Mouse (Mus musculus): ENCODE measurements at regions not wholly inside any gene's neighbourhood (a gene's known extent, or its start where the extent isn't known, plus 50 kb on each side); places are given as distances from the start of the nearest gene placed in this dataset.
"Not testable (repeated sequence)": the region's sequence is repeated elsewhere in the genome, so short reads cannot be mapped to it uniquely, and the experiment has no call there.

DNA sequence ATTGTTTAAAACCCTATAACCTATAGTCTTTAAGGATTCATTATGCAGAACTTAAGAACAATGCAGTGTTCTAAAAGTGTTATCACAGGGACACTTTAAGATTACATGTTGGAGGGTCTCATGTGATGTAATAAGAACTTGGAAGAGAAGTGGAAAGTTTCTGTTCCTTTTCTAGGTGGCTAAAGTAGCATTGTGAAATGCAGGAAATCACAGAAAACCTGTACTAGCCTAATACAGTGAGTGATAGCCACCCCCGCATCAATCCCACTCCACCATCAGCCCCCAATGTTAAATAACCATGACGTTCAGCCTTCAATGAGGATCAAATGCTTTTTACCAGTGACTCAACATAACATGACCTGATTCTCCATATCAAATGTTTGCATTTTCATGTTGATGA is 147.4 kb upstream of the Palmd start:
- DNase-seq, result no peak

DNA sequence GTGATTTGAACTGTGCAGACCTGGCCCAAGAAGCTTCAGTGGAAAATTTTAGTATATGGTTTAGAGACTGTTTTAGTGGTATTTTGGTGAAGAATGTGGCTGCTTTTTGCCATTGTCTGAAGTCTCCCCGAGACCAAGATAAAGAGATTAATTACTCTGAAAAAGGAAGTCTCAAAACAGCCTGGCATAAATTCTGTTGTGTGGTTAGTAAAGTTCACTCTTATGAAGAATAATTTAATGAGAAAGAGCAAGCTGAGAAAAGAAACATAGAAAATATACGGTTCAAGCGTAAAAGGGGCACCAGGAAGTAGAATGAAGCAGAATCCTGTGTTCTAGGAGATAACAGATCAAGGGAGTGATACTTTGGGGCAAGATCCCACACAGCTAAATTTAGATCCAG is 144.0 kb upstream of the Palmd start:
- DNase-seq, result no peak

DNA sequence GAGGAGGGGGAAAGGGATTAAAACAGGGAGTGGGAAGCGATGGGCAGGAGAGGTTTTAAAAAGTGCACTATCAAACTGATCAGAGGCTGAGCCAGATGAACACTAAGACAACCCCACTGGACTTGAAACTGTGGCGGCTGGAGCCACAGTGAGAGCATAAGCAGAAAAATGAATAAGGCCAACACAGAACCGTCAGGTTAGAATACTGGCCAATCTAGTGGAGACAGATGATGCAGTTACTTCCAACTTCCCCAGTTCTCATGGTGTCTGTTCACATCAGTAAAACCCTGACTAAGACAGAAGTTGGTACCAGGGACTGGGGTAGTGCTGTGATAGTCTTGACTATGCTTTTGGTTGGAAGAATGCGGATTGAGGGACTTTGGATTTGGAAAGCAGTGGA is 143.5 kb upstream of the Palmd start:
- no peak for DNase-seq

DNA sequence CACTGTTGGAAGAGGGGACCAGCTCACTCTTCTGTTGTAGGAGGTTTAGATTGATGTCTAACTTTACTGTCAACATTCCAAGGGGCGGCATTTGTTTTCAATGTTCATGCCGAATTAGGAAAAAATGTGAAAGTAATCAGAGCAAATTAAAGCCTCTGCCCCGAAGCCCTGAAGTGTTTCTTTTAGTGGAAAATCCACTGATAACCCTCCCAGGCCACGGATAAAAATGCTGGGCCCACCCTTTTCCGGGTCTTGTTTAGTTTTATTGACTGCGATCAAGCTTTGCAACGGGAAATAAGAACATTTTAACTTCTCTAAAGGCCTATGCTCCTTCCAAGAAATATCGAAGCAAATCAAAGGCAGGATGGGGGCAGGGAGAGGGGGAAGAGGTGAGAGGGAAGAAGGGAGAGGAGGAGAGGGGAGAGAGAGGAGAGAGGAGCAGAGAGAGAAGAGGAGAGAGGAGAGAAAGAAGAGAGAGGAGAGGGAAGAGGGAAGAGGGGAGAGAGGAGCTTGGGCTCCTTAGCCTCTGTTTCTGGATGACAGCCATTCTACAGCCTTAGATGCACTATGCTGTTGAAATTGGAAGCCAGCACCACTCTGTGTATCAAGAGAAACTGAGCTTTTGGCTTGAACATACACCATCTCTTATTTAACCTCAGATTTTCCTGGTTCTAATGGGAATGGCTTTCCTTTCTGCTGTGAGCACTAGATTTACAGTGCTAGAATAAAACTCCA is 140.3 kb upstream of the Palmd start:
- peak in 1 of 2 experiments; percentile 4 for DNase-seq

DNA sequence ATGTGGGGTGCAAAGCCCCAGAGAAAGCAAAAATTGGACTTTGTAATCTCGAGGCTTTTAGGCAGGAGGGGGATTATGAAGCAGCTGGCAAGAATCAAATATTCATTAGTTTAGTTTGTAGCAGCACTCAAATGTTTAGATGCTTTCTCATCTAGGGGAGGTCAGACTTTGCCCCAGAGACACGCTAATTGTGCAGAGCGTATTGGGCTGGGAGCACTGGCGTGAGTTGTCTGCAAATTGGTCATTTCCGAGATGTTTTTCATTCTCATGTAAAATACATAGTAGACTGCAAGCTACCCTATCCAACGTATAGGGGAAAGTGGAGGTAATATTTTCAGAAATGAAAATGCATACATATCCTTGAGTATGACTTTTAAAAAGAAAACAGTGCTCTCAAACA is 139.2 kb upstream of the Palmd start:
- DNase-seq, result no peak

DNA sequence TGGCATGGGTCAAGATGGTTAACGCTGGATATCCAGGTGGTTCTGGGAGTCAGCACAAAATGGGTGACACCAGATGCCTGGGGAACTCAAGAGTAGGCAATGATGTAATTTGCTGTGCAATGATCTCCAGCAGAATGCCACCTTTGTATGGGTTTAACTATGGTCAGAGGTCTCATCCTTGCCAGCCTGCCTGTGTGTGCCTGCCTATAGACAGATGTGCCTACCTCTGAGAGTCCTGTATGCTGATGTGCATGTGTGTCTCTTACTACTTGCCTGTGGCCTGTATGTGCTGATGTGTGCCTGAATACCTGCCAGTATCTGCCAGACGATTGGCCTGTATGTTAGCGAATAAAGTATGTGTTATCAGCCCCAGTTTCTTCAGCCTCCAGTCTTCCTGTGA is 138.6 kb upstream of the Palmd start:
- DNase-seq, result no peak

DNA sequence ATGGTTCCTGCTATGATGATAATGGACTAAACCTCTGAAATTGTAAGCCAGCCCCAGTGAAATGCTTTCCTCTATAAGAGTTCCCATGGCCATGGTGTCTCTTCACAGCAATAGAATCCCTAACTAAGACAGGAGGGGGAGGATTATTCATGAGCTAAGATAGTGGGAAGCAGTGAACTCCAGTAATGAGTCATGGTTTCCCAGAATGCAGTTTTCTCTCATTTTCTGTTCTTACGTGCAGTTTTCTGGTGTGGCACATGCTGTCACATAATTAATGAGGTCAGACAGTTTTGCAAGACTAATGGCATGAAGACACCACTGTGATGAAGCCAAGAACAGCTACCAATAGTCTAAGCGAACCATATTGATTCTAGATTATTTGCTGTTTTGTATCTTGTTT is 118.9 kb upstream of the Palmd start:
- DNase-seq, result no peak

DNA sequence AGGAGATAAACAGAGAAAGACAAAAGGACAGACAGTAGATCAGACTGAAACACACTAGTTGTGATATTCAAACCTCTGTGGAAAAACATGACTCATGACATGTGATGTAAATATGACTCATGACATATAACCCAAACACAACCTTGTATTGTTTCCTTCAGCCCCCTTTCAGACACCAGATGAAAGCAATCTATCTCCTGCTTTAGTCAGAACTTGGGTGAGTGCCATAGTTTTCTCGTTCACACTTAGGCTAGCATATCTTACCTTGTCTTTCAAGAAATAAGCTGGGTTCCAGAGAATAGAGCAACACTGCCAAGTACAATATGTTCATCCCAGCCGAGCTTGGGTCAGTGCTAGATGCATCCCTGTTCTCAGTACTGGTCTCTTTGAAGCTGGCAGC is 107.9 kb upstream of the Palmd start:
- no peak for DNase-seq

DNA sequence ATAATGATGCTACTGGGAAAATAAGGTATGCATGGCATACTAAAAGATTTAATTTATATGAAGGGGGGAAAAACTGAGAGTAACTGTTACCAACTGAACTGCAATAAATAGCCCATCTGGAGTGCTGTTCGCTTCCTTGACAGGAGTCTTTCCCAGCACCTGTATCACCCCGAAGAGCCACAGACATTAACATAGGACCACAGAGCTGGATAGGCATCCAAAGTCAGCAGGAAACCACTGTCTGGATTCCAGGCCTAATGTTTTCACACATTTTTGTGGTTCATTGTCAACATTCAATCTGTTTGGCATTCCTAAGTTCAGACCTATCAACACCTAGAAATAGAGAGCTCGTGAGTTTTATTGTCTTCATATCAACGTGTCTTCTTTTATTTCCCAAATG is 104.6 kb upstream of the Palmd start:
- no peak for DNase-seq

DNA sequence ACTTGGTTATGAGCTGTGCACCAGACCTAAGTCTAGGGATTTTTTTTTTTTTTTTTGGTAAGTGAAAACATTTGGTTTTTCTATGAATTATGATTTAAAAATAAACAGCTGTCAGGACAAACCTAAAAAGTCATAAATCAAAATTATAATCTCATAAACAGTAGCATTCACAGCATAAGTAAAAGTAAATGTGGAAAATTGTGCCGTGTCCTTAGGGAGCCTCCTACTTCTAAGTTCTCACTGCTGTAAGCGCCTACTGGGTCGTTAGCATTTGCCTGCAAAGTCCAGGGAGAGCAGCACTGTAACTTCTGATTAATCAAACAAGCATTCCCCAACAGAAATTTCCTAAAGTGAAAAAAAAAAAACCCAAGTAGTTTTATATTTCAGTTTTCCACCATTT is 104.2 kb upstream of the Palmd start:
- peak in 1 of 2 experiments; percentile 6 for DNase-seq

DNA sequence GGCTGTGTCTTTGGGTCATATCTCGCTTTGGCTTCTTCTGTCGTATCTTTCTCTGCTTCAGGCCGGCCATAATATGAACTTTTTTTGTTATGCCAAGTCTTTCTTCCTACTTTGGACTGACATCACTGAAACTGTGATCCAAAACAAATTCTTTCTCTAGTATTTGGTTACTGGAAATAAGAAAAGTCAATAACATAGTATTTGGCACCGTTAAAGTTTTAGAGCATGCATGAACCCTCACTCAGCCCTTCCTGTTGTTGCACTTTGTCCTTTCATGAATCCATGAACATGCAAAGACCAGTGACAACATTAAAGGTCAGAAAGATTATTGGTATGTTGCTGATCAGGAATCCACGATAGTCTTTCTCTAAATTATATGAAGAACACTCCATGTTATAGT is 103.1 kb upstream of the Palmd start:
- no peak for DNase-seq

DNA sequence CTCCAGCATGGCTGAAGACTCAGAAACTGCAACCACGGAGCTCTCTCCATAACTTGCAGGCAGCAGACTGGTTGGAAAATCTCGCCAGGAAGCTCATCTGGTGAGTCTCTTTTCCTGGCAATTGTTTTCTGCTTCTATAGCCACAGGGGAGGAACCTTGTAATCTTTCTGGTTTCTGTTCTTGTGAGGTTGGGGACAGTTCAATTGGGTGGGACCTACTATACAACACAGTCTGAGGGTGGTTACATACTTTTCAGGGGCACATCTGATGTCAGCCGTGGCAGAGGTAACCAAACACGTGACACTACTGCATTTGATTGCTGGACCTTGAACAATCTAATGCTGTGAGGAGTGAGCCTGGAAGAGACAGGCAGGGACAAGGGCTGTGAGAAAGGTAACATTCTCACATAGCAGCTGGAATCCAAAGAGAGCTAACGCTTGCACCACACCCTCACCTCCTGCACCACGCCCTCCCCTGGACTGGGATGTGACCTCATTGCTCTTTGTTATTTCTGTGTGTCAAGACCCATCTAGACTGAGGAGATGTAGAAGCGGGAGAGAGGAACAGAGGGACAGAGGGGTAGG is 98.8 kb upstream of the Palmd start:
- DNase-seq, result no peak

DNA sequence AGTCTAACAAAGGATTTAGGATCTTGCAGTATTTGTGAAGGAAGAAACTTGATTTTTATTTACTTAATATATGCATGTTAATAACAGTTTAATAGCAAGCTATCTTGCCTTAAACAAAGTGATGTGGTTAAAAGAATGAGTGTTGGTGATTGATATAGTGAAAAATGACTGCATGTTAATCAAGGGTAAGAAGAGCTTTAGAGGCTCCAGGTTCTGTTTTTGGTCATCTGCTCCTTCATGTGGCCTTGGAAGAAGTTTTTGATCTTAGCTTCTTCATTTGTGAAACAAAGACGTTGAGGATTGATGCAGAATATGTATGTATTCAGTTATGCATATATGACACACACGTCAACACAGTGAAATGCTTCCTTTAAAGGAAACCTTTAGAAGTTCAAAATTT is 97.1 kb upstream of the Palmd start:
- DNase-seq, result no peak

DNA sequence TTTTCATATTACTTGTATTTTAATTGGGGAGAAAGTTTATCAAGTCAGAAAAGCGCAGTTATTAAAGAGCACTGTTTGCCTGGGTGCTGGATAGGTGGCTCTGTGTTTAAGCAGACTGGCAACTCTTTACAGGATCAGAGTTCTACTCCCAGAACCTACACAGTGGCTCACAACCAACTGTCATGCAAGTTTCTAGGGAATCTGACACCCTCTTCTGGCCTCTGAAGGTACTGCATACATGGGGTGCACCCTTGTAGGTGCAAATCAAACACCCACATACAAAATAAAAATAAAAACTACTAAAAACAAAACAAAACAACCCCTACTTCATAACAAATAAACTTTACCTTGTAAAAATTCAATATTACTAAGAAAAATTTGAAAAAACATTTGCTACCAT is 93.0 kb upstream of the Palmd start:
- DNase-seq, result peak; percentile 16 to 50

DNA sequence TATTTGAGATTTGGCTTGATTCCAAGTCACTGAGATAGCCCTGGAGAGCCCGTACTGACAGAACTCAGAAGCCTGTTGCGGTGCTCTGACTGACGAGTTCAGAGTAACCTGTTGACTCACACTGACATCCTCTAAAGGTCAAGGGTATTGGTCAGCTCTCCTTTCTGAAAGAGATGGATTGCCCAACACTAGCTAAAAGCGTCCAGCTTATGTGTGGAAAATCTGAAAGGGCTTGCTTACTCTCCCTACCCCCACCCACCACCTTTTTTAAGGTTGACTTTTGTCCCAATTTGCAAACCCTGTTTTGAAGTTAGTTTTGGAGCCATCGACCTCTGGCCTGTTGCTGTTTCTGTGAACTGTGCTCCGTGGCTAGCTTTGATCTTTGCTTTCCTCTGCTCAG is 92.4 kb upstream of the Palmd start:
- DNase-seq, result no peak

DNA sequence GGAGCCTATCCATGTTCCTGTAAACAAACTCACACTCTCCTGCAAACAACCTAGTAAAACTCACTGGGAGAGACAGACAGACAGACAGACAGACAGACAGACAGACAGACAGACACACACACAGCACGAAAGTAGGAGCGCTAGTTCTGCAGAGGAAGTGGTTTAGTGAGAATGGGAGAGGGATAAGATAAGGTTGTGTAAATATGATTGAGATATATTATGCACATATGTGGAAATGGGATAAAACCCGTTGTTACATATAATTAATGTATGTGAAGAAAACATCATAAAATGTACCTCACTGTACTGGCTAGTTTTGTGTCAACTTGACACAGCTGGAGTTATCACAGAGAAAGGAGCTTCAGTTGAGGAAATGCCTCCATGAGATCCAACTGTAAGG is 85.9 kb upstream of the Palmd start:
- DNase-seq, result not testable (repeated sequence)

DNA sequence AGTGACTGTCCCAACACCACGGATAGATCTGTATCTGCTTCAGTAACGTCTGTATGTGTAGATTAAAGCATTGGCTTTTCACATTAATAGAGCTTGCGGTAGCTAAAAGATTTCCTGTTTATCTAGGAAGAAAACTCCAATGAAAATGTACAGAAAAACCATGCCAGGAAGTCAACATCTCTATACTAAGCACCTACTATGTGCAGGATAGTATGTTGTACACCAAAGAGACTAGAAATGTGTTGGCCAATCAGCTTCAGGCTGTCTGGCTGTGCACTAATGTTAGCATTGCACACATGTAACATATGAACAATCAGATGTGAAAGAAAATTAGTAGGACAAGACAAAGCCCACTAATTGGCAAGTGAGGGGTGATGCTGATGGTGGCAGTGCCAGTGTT is 82.6 kb upstream of the Palmd start:
- no peak for DNase-seq

DNA sequence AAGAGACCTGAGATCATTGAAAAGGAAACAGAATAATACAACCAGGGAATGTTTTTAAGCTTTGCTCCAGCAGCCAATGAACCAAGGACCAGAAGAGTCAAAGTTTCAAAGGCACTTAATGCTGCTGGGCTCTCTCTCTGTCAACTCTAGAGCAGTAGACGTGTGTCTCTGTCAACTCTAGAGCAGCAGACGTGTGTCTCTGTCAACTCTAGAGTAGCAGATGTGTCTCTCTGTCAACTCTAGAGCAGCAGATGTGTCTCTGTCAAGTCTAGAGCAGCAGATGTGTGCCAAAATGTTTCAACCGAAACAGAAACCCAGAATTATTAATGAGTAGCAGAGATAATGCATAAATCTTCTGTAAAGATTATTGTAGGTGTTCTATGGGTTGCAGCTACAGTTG is 82.1 kb upstream of the Palmd start:
- no peak for DNase-seq

DNA sequence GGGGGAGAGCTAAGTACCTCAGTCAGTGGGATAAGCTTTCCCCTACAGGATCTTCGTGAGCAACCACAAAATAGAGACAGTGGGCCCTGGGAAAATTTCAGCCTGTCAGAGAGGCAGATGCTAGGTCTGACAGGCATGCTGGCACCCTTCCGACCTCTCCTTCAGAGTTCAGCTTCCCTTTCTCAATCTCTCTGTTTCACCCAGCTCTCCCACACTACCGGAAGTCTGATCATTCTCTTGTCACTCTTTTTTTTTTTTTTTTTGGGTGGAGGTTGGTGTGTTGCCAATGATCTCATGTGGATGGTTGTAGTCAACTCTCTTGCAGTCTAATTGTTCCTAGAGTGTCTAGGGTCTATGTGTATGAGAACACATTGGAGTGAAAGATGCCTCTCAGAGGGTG is 80.6 kb upstream of the Palmd start:
- DNase-seq, result no peak

DNA sequence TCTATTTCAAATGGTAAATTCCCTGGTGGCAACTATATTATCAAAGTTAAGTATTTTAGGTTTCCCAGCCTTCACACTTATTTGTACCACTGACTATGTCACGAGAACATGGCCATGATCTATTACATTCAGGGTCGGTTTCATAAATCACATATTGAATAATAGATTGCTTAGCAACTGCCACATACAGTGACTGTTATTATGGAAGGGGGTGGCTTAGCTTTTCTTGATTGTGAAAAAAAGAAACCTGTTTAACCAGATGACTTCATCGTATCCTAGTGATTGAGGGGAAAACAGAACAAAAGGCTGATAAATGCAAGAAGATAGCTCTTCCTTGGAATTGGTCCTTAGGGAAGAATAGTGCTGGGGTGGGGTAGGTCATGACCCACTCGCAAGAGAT is 76.0 kb upstream of the Palmd start:
- DNase-seq, result no peak

DNA sequence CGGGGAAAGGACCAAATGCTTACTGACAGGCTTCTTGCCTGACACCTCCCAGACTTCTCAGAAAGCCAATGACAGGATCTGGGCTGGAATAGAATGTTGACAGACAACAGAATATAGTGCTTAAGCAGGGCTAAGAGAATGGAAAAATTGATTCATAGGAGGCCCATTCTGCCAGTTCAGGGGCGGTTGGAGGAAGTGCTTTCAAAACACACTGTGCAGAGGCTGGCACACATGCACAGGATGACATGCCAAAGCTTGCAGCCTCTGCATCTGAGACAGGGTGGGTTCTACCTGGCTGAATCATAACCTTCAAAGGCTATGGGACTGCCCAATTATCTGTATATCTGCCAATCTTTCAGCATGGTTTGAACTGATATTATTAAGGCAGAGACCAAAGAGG is 75.5 kb upstream of the Palmd start:
- DNase-seq, result no peak

DNA sequence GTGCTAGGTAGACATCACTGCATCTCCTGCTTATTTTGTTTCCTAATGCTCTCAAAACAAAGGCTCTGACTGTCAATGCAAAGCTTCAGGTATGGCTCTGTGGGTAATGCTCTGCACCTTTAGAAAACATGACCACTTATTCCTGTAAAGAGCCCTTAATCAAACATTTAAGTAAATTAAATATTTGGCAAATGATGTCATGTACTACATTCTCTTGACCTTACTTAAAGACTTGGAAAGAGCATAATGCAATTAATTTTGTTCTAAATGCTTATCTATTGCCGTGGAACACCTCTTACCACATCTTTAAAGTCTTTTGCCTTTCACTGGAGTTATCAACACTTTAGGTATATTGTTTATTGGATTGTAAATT is 70.1 kb upstream of the Palmd start:
- DNase-seq, result no peak

DNA sequence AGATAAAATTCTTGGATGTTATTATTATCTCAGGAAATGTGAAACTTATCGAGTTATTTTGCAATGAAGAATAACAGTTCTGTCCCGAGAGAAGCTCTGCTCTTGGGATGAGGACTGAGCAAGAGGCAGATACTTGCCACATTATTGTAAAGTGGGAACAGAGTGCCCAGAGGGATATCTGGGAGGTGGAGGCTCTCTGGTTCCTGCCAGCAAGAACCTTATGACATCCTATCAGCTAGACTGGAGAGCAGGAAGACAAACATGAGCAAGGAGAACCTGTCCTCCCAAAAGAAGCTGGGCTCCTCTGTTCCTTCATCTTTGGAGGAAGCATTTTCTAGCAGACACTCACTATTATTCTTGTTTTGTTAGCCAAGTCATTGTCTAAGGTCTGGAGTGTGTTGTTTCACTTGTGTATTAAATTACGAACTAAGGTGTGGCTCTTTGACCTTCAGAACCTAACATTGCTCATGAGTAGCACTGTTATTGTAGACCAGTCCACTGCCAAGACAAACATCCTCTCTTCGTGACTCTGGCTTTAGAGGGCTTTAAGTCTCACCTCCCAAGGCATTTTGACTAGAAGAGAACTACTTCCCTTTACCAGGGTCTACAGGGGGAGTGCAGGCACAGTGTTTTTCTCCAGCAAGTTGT is 69.6 kb upstream of the Palmd start:
- no peak for DNase-seq

All from kidney, postnatal 36 days (tissue).